Mouse (Mus musculus) adrenal gland, postnatal 14 days (tissue): ENCODE measurements around the gene Zfp558. TPM values are rescaled to one million over a fixed set of nuclear protein-coding genes. Genes with fewer than 3 reads are reported as not detected.
"Not testable (repeated sequence)": the region's sequence is repeated elsewhere in the genome, so short reads cannot be mapped to it uniquely, and the experiment has no call there.

ENCODE experiments used
- DNase-seq: peaks from one replicate; pipeline ENCODE4 v3.0.0; 2021; ENCODE audit warnings: mixed read lengths
- long read RNA-seq, 2 experiments: library from polyadenylated mRNA; stranded (forward); transcript quantifications; one replicate each; pipeline ENCODE4 v2.0.0; 2021
- microRNA-seq, 2 experiments: library from miRNA; unstranded; fragments of <30 nt; microRNA quantifications; one replicate each; pipeline ENCODE4 v1.2.0; 2021
- total RNA-seq: library from RNA; stranded (reverse); gene quantifications from 2 replicates; pipeline ENCODE4 v1.2.3, GENCODE M21; 2021

Gene Zfp558
- total RNA-seq: 1.9 and 2.3 TPM in 2 replicates
- long read RNA-seq, experiment 1: 0 reads
- long read RNA-seq, experiment 2, partial matches to known transcripts: 0 of 3 reads
- long read RNA-seq, experiment 2, other reads (novel, unspliced or antisense): 2 of 3 reads

DNA sequence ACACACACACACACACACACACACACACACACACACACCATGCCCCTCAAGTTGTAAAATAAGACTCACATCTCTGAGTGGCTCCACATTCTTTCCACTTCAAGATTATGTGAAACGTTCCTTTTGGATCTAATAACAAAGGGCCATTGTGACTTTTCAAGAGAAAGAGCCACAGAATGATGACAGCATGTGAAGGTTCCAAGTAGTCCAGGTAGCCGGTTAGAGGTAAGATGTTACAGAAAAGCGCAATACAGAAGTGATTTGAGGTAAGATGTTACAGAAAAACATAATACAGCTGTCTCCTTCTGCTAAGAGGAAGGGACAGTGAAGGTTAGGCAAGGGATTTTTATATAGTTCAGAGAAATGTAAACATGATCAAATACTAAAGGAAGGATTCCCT is at the start of gene Zfp558, which contains the start of gene Mbd3l1:
TSS of gene Zfp558 (minus strand) at position 101 of the 400 bp plus-strand sequence.
TSS of gene Mbd3l1 (plus strand) at position 192 of the 400 bp plus-strand sequence.
- DNase-seq: no peak

DNA sequence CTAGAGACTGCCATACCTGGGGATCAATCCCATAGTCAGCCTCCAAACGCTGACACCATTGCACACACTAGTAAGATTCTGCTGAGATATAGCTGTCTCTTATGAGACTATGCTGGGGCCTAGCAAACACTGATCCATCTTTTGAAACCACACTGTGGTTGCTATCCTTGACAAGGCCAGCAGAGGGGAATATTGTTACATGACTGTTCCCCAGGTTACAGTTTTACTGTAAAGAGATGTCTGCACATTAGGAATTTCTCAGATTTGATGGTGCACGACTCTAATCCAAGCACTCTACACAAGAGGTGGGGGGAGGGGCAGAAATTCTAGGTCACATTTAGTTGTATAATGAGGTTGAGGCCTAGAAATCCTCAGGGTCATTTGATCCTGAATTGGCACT is 30.0 kb upstream of the Zfp558 start:
- DNase-seq: no peak

DNA sequence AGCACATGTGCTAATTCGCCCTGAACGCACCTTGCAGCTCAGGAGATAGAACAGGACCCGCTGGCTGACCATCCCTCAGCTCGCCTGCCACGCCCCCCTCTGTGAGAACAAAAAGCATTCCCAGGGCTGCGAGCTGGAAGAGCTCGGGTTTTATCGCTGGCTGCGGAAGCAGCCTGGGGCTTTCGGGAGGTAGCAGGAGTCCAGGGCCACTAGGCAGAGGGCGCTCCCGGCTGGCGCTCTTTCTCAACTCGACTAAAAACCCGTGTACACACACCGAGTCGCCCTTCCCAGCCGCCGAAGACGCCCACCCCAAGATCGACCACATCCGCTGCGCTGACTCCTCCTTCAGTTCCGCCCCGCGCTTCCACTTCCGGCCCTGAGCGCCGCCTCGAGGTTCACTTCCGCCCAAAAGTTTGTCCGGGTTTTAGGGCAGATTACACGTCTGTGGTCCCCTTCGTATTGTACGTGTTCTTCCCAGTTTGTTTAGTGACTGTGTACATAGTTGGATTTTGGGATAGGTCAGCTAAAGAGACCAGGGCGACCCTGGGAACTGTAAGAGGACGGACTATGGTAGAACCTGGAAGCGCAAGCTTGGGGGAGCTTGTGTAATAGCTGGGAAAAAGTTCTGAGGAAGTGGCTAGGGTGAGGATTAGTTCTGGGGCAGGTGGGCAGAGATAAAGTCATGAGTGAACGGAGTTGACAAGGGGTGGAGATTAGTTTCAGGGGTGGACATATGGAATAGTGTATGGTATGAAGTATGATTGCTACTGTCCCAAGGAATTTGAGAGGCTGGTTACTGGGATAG is 4.5 kb downstream of the Zfp558 start:
- DNase-seq: peak; percentile 82

DNA sequence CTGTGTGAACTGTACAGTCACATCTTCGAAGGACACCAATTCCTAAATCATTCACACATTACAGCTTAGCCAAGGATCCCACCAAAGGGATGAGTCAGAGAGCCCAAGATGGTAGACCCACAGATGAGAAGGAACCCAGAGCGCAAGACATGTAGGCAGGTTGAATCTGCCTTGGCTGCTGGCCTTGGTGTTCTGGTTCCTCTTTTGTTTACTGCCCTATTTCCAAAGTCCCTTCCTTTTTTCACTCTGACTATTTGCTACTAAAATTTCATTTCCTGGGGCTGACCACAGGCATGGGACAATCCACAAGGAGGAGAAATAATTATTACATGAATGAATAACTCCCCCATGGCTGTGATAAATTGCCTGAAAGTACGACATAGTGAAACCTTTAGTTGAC is 10.1 kb downstream of the Zfp558 start:
- DNase-seq: no peak

DNA sequence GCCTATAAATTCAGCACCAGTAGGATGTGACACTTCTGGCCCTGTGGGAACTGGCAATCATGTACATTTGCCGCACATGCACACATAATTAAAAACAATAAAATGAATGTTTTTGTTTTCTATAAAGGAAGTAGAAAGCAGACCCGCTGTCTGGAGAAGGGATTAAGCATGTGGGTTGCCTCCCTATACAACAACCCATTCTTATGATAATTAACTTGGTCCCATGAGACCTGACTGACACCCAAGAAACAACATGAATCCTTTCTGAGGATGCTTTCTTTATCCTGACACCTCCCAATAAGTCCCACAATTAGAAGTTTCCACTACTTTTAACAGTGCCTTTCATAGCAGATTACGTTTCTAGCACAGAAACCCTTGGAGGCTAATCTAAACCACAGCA is 10.7 kb downstream of the Zfp558 start:
- DNase-seq: no peak

DNA sequence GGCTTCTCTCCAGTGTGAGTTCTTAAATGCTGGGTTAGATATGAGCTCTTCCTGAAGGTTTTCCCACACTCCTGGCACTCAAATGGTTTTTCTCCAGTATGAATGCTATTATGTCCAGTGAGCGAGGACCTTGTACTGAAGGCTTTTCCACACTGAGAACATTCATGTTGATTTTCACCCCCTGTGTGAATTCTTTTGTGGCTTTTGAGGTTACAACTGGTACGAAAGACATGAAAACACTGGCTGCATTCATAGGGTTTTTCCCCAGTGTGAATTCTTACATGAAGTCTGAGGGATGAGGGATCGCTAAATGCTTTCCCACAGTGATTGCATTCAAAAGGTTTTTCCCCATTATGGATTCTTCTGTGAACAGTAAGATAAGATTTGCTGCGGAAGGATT is 21.5 kb downstream of the Zfp558 start:
- no peak for DNase-seq

DNA sequence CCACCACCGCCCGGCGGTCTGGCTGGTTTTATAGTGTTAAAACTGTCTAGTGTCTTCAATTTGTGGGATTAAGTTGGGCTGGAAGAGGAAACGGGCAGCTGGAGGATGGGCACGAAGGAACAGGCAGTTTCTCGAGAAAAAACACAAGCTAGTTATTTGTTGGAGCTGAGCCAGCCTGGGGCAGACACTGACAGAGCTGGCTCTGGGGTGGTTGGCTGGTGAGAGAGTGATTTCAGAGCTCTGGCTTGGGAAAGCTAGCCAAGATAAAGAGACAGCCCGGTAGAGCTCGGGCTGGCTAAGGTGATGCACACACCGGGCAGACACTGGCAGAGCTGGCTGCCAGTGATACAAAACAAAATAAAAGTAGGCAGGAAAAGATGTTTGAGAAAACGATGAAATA is 46.4 kb downstream of the Zfp558 start:
- peak; percentile 45 for DNase-seq

DNA sequence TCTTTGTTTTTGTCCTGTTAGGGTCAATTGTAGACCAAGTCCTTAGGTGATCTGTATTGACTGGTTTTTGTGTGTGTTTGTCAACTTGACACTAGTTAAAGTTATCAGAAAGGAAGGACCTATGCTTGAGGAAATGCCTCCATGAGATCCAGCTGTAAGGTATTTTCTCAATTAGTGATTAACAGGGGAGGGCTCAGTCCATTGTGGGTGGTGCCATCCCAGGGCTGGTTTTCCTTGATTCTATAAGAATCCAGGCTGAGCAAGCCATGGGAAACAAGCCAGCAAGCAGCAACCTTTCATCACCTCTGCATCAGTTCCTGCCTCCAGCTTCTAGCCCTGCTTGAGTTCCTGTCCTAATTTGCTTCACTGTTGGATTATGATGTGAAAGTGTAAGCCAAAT is 47.7 kb downstream of the Zfp558 start, which contains the start of gene Mbd3l2:
TSS of gene Mbd3l2 (plus strand) at position 301 of the 400 bp plus-strand sequence.
- DNase-seq: no peak

DNA sequence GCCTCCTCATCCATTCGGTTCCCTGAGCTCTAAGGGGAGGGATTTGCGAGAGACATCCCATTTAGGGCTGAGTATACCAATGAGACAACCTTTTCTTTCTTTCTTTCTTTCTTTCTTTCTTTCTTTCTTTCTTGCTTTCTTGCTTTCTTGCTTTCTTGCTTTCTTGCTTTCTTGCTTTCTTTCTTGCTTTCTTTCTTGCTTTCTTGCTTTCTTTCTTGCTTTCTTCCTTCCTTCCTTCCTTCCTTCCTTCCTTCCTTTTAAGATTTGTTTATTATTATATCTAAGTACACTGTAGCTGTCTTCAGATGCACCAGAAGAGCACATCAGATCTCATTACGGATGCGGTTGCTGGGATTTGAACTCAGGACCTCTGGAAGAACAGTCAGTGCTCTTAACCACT is 65.7 kb downstream of the Zfp558 start:
- not testable (repeated sequence) for DNase-seq

Small RNAs within 50 kb of the gene (microRNA-seq; reads per million reads assigned to microRNA genes)
- 0 reads per million in 2 experiments for gene Gm22854

Other genes with a start within 250 kb of the Zfp558 start
- 61.8 and 77.4 TPM in 2 replicates for gene Chordc1, start 186.1 kb downstream of the Zfp558 start, total RNA-seq
- 5.4 and 8.1 TPM in 2 replicates for gene Naalad2, start 75.3 kb downstream of the Zfp558 start, total RNA-seq
- gene Ubtfl1, start 73.8 kb downstream of the Zfp558 start, total RNA-seq: not detected in 2 replicates
- gene Mbd3l2, start 47.6 kb downstream of the Zfp558 start, total RNA-seq: not detected in 2 replicates
- gene Mbd3l1, start 91 bp upstream of the Zfp558 start, total RNA-seq: not detected in 2 replicates
- 3.6 and 4.2 TPM in 2 replicates for gene Muc16, start 196.3 kb upstream of the Zfp558 start, total RNA-seq